Mouse (Mus musculus) liver, embryonic 16.5 days (tissue): ENCODE measurements around the gene Nsun2. TPM values are rescaled to one million over a fixed set of nuclear protein-coding genes. Genes with fewer than 3 reads are reported as not detected.

Experiments used
- ATAC-seq: fragments of 200-750 bp; cut with Nextera tagmentation; 2 replicates; pipeline ENCODE4 v1.8.0; 2017; ENCODE audit warnings: low read depth, mild to moderate bottlenecking, moderate number of reproducible peaks, moderate library complexity
- H3K27ac ChIP-seq: fragments of 300-500 bp; sonication (generic); 2 replicates; pipeline ENCODE4 v1.5.1; 2014; ENCODE audit warnings: mild to moderate bottlenecking, low read length
- H3K27me3 ChIP-seq: fragments of 300-500 bp; sonication (generic); 2 replicates; pipeline ENCODE4 v1.6.1; 2014; ENCODE audit warnings: low read depth, low read length, mixed read lengths; ENCODE audit not compliant: control insufficient read depth, insufficient read depth
- H3K36me3 ChIP-seq: fragments of 300-500 bp; sonication (generic); 2 replicates; pipeline ENCODE4 v1.6.1; 2014; ENCODE audit warnings: mild to moderate bottlenecking; ENCODE audit not compliant: control insufficient read depth, insufficient read depth
- H3K4me1 ChIP-seq: fragments of 300-500 bp; sonication (generic); 2 replicates; pipeline ENCODE4 v1.6.1; 2014; ENCODE audit warnings: low read depth, low read length, mixed read lengths; ENCODE audit not compliant: control insufficient read depth
- H3K4me2 ChIP-seq: fragments of 300-500 bp; sonication (generic); 2 replicates; pipeline ENCODE4 v1.6.1; 2014; ENCODE audit warnings: low read depth, low read length, mixed read lengths
- H3K4me3 ChIP-seq: fragments of 300-500 bp; sonication (generic); 2 replicates; pipeline ENCODE4 v1.5.1; 2014; ENCODE audit warnings: low read depth, mild to moderate bottlenecking, low read length
- H3K9ac ChIP-seq: fragments of 300-500 bp; sonication (generic); 2 replicates; pipeline ENCODE4 v1.6.1; 2014; ENCODE audit warnings: low read depth, low read length
- H3K9me3 ChIP-seq: fragments of 300-500 bp; sonication (generic); replicated peaks from 2 replicates; pipeline ENCODE4 v1.6.1; 2016; ENCODE audit warnings: low read length; ENCODE audit not compliant: control insufficient read depth
- WGBS: fragments of 180-500 bp; shearing (Covaris S2); extraction: QIAGEN DNeasy Blood & Tissue Kit; methylation state at CpG from one replicate; pipeline ENCODE4 v1.1.7; 2014; ENCODE audit not compliant: insufficient replicate concordance; 5-methylcytosine and 5-hydroxymethylcytosine counted together
- polyA plus RNA-seq: library from polyadenylated mRNA; unstranded; fragments of >200 nt; fragmentation: Nextera tagmentation; extraction: Ambion mirVana; gene quantifications from 2 replicates; pipeline ENCODE4 v1.2.1, GENCODE M21; 2015

The Nsun2 gene
- polyA plus RNA-seq, 1 experiment from 2014 or later, result 71.2 TPM

- ATAC-seq, result no peak
These were observed 14.4 kb upstream of the Nsun2 start for GRCm38 (mm10) chr13:69519137-69519536.

GRCm38 (mm10) chr13:69522161-69522791 is 11.3 kb upstream of the Nsun2 start:
- no peak for ATAC-seq
- peaks cover 24% of the 10 kb centered on the region for H3K4me1 ChIP-seq
- H3K4me3 ChIP-seq, result no peak overlapping the region
- WGBS, result 75% methylated on average over 1 of the region's 1 CpGs
- no peaks in the 10 kb centered on the region for H3K36me3 ChIP-seq
- no peaks in the 10 kb centered on the region for H3K9me3 ChIP-seq
- no peak overlapping the region for H3K4me2 ChIP-seq
- H3K27ac ChIP-seq, result no peak overlapping the region
- H3K27me3 ChIP-seq, result no peaks in the 10 kb centered on the region
- H3K9ac ChIP-seq, result no peak overlapping the region

More at GRCm38 (mm10) chr13:69519137-69519536, 14.4 kb upstream of the Nsun2 start:
- Histone ChIP-seq H3K27me3 (no peaks in the 10 kb centered on the region), H3K36me3 (no peaks in the 10 kb centered on the region), H3K4me3 (no peak overlapping the region), H3K9ac (no peak overlapping the region), H3K27ac (no peak overlapping the region), H3K9me3 (no peaks in the 10 kb centered on the region), H3K4me2 (no peak overlapping the region), H3K4me1 (peaks cover 13% of the 10 kb centered on the region)
- 59% methylated on average over 6 of the region's 6 CpGs for WGBS

GRCm38 (mm10) chr13:69523444-69524157 is 9.9 kb upstream of the Nsun2 start:
- peak overlapping the region; percentile 22; the same call in 1 of the 2 replicates for H3K4me2 ChIP-seq
- ATAC-seq, result no peak
- no peak overlapping the region for H3K4me3 ChIP-seq
- H3K9me3 ChIP-seq, result no peaks in the 10 kb centered on the region
- H3K27ac ChIP-seq, result peak overlapping the region; percentile 8; the same call in 1 of the 2 replicates
- no peak overlapping the region for H3K9ac ChIP-seq
- no peaks in the 10 kb centered on the region for H3K27me3 ChIP-seq
- peaks cover 34% of the 10 kb centered on the region for H3K4me1 ChIP-seq
- WGBS, result 63% methylated on average over 14 of the region's 14 CpGs
- no peaks in the 10 kb centered on the region for H3K36me3 ChIP-seq

- H3K27ac ChIP-seq, result peak overlapping the region; percentile 35
- 72% methylated on average over 2 of the region's 2 CpGs for WGBS
- no peaks in the 10 kb centered on the region for H3K9me3 ChIP-seq
- no peak overlapping the region for H3K4me3 ChIP-seq
- ATAC-seq, result no peak
- no peak overlapping the region for H3K9ac ChIP-seq
- H3K4me2 ChIP-seq, result no peak overlapping the region
- H3K4me1 ChIP-seq, result peaks cover 38% of the 10 kb centered on the region
- no peaks in the 10 kb centered on the region for H3K36me3 ChIP-seq
- H3K27me3 ChIP-seq, result no peaks in the 10 kb centered on the region
These were observed 9.4 kb upstream of the Nsun2 start for GRCm38 (mm10) chr13:69524158-69524530.

GRCm38 (mm10) chr13:69525867-69526266 is 7.7 kb upstream of the Nsun2 start:
- no peak overlapping the region for H3K9ac ChIP-seq
- H3K4me1 ChIP-seq, result peaks cover 49% of the 10 kb centered on the region
- peak; percentile 69 for ATAC-seq
- no peaks in the 10 kb centered on the region for H3K27me3 ChIP-seq
- no peaks in the 10 kb centered on the region for H3K36me3 ChIP-seq
- H3K4me3 ChIP-seq, result no peak overlapping the region
- H3K9me3 ChIP-seq, result no peaks in the 10 kb centered on the region
- WGBS, result 59% methylated on average over 4 of the region's 4 CpGs
- H3K4me2 ChIP-seq, result peak overlapping the region; percentile 29
- H3K27ac ChIP-seq, result peak overlapping the region; percentile 79

- Histone ChIP-seq H3K4me1 (peaks cover 56% of the 10 kb centered on the region), H3K4me3 (no peak overlapping the region), H3K27me3 (no peaks in the 10 kb centered on the region), H3K9me3 (no peaks in the 10 kb centered on the region), H3K9ac (no peak overlapping the region), H3K27ac (no peak overlapping the region), H3K36me3 (no peaks in the 10 kb centered on the region), H3K4me2 (no peak overlapping the region)
- ATAC-seq, result no peak
- 72% methylated on average over 7 of the region's 7 CpGs for WGBS
These were observed 5.0 kb upstream of the Nsun2 start for GRCm38 (mm10) chr13:69528531-69528930.

- Histone ChIP-seq H3K27me3 (no peaks in the 10 kb centered on the region), H3K4me3 (no peak overlapping the region), H3K36me3 (no peaks in the 10 kb centered on the region), H3K9ac (no peak overlapping the region), H3K27ac (no peak overlapping the region), H3K9me3 (no peaks in the 10 kb centered on the region), H3K4me2 (no peak overlapping the region), H3K4me1 (peaks cover 53% of the 10 kb centered on the region)
- 77% methylated on average over 3 of the region's 3 CpGs for WGBS
- ATAC-seq, result no peak
These were observed 3.4 kb upstream of the Nsun2 start for GRCm38 (mm10) chr13:69530156-69530555.

- Histone ChIP-seq H3K27ac (no peak overlapping the region; the same call in 1 of the 2 replicates), H3K9ac (0 out of 2 replicates have a peak overlapping the region, but pooled peaks have one; percentile 39), H3K36me3 (no peaks in the 10 kb centered on the region), H3K9me3 (no peaks in the 10 kb centered on the region), H3K27me3 (no peaks in the 10 kb centered on the region), H3K4me3 (peak overlapping the region; percentile 79), H3K4me1 (peaks cover 61% of the 10 kb centered on the region), H3K4me2 (peak overlapping the region; percentile 84)
- no peak for ATAC-seq
- 82% methylated on average over 6 of the region's 6 CpGs for WGBS
These were observed 2.6 kb upstream of the Nsun2 start for GRCm38 (mm10) chr13:69530951-69531350.

- Histone ChIP-seq H3K36me3 (no peaks in the 10 kb centered on the region), H3K4me3 (peak overlapping the region; percentile 79), H3K4me1 (peaks cover 62% of the 10 kb centered on the region), H3K4me2 (peak overlapping the region; percentile 84), H3K9me3 (no peaks in the 10 kb centered on the region), H3K27ac (no peak overlapping the region), H3K27me3 (no peaks in the 10 kb centered on the region), H3K9ac (peak overlapping the region; percentile 39; the same call in 1 of the 2 replicates)
- no peak for ATAC-seq
- 51% methylated on average over 6 of the region's 6 CpGs for WGBS
These were observed 2.1 kb upstream of the Nsun2 start for GRCm38 (mm10) chr13:69531431-69531830.
